Mouse (Mus musculus) adrenal gland, adult 18-20 months (tissue): ENCODE measurements at regions not wholly inside any gene's neighbourhood (a gene's known extent, or its start where the extent isn't known, plus 50 kb on each side); places are given as distances from the start of the nearest gene placed in this dataset.

Source experiments
- DNase-seq, 2 experiments: peaks; one replicate each; pipeline ENCODE4 v3.0.0; 2021 to 2022; ENCODE audit warnings: low spot score in 2 of 2

DNA sequence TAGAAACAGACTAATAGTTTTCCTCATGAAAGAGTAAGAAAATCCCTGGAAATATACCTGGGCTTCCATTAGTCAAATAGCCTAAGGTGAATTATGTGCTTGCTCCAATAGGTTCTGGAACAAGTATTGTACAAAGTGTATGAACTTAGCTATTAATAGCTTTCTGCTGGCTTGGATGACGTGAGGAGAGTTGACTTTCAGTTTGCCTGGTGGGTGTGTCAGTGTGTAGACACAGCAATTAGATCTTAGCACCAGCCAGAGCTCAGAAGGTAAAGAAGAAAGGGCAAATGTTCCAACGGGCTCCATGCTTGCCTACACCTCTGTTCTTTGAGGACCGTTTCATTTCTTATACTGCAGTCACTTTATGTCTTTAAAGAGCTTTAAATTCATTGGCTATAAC, 654.8 kb upstream of the Mef2c start:
- DNase-seq, result no peak

DNA sequence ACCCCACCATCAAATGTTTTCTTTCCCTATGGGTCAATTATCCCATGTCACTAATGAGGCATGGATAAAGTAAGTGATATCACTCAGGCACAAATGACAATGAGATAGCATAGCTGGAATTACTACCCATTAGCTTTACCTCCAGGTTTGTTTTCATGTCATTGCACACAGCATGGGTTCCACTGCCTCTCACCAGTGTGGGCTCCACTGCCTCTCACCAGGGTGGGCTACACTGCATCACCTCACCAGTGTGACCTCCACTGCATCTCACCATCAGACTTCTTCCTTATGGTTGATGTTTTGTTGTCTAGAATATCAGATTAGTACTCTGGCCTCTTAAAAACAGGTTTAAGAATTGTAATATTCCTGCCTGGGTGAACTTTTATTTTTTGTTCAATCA, 634.0 kb upstream of the Mef2c start:
- no peak for DNase-seq

DNA sequence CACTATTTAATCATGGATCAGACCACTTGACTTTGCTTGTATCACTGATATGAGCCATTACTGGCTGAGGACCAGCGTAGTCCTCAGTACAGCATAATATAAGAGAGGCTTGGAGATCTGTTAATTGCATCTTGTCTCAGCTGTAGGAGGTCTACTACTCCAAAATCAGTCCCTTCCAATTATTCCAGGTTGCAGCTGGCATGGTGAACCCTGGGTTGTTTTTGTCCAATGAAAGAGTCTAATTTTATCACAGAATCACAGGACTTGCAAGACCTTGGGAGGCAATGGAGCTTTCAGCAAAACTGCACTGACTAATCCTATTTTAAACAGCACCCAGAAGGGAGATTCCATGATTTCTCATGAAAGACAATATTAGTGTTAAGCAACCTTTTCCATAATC, 629.7 kb upstream of the Mef2c start:
- no peak for DNase-seq

DNA sequence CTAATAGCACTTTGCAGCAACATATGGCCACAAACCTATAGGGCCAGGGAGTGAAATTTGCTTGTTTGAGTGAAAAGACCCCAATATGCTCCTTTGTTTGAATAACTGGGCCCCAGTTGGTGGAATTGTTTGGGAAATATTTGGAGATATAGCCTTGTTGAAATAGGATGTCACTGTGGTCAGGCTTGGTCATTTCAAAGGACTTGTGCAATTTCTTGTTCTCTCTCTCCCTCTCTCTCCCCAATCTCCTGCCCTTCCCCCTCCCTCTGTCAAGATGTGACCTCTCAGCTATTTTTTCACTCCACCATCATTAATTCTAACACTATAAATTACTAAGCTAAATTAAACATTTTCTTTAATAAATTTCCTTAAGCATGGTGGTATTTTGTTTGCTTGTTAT, 620.5 kb upstream of the Mef2c start:
- no peak for DNase-seq

DNA sequence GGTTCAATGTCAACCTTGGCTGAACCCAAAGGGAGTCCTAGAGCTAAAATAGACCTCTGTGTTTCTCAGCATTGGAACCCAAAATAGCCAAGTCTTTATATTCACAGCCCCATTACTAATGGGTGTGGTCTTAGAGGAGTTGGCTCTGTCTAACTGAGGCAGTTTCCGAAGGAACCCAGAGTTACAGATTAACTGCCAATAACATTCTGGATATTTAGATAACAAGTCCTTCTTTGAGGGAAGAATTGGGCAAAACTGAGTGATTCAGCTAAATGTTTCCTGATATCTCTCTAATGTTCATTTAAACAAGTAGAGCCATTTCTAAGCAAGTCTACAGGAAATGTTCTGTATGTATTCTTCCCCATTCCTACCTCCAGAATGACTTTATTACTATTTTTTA, 615.1 kb upstream of the Mef2c start:
- no peak for DNase-seq

DNA sequence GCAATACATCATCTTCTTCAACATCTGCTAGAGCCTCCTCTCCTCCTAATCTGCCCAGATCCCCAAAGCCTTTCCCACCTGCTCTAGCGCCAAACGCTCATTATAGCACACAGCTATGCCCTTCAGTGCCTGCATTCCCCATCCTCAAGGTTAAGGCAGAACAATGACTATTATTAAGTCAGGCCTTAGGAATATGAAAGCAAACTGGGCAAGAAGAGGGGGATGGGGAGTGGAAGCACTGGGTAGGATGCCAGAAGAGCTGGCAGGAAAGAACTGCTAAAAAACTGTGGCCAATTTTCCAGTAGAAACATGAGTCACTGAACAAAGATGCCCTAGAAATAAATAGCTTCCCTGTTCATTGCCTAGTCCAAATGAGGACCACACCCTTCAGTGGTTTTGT, 611.1 kb upstream of the Mef2c start:
- peak in 1 of 2 experiments; percentile 16 for DNase-seq

DNA sequence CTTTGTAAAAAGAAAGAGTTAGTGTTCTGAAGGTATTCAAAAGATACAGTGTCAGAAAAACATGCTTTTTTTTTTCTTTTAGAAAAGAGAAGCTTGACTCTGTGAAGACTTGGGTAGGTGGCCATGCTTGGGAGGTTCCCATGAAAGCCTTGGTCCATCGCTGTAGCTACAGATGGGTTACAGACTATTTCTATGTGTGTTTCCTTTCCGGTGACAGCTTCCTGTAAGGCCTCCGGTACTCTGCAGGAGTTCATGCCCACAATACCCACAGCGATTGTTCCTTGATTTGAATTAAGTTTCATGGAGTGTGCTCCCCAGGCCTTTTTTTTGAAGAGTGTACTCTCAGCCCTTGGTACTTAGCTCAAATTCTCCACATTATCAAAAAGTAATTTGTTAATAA, 604.1 kb upstream of the Mef2c start:
- DNase-seq, result no peak

DNA sequence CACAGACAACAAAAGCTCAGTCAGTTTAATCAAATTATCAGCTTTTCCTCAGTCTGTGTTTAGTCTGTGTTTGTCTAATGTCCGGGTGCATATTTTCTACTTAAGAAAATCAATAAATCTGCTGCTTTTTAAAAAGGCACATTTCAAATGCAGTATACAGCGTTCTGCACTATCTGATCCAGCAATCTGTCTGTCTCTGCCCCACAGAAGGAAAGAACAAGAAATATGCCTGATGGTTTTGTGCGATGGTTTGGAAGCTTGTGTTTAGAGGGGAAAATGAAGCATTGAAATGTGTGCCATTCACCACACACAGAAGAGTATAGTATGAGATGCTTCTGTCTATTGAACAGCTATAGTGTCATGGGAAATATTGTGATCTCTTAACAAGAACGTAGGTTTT, 601.7 kb upstream of the Mef2c start:
- no peak for DNase-seq

DNA sequence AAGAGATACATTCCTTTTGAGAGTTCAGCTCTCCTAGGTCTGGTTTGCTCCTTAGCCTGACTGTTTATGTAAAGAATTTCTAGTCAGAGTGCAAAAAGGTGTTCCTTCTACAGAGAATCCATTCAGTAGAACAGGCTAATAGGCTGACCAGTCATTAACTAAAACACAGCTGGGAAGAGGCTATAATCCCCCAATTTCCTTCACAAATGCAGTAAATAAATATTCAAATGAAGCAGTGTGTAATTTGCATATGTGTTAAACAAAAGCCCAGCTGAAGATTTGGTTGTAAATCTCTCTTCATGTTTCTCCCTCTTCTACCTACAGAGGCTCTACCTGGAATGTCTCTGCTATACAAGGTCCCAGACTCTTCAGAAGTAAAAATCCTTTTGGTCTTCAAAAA, 600.2 kb upstream of the Mef2c start:
- no peak for DNase-seq

DNA sequence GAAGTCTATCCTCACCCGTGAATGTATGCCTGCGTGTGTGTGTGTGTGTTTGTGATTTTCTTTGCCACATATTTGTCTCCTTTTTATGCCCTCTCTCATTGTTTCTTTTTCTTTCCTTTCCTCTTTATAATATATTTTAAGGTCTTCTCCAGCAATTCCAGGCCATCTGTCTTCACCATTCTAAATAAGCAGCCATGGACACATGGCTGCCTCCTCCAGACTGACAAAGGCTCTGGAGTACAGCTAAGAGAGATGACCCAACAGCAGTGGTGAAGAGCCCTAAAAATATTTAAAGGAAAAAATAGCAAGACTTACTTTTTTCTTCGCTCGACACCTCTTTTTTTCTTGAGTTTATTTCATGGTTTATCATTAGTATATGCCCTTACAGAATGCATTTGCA, 596.1 kb upstream of the Mef2c start:
- DNase-seq, result no peak

DNA sequence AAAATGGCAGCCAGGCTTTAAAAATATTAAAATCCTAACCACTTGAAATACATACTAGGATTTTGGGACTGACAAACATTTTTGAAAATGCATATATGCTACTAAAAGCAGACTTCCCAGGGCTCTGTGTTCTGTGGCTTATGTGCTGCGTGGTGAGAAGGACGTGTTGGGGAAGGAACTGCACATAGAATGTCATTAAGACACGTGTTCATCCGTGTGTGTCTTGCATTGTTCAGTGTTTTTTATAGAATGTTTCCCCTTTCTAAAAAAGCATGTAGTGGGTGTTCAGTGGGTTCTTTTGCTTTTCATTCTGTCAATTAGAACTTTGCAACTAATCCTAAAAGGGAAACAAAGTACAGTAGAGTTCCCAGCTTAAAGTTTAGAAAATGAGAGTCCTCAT, 594.7 kb upstream of the Mef2c start:
- DNase-seq, result no peak

DNA sequence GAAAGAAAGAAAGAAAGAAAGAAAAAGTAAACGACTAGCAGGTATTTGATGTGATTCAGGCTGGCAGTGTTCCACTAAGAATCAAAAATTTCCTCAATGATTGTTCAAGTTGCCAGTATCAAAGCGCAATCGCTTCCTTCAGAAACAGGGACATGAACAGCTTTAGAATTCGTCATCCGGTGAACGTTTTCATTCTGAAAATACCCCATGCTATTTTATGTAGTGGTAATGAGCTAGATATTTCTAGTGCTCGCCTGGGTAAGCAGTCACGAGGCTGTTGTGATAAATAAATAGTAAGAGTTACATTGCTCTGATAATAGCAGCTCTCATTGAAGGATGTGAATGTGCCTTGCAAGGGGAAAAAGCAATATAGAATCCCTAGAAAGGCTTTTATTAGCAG, 591.0 kb upstream of the Mef2c start:
- no peak for DNase-seq

DNA sequence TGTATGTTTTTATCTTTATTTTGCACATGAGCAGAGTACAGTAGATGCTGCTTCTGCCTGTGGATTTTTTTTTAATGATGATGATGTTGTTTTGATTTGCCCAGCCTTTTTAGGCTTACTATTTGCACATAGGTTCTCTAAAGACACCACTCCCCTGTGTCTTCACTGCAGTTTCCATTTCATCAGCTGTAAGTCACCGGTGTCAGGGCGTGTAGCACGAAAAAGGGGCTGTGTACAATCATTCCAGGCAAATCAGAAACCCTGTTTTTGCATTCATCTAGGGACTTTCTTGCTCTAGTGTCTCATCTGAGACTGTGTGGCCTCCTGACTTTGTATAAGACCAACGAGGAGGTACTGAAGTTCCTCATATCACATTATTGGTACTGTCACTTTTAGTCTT, 588.6 kb upstream of the Mef2c start:
- DNase-seq, result no peak

DNA sequence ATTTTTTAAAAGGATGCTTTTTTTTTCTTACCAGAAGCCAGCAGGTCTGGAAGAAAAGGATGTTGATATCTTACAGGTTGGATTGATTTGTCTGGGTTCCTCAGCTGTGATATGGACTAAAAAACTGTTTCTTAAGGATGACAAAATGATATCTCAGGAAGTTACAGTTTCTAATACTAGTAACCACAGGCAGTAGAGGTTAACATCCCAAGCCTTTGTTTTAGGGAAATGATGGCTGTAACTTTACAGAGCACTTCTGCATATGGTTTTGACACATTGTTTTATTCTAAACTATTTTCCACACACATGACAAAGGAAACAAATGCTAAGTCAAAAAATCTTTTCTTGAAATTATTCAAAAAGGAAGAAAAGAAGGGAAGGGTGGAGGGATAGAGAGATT, 573.8 kb upstream of the Mef2c start:
- no peak for DNase-seq

DNA sequence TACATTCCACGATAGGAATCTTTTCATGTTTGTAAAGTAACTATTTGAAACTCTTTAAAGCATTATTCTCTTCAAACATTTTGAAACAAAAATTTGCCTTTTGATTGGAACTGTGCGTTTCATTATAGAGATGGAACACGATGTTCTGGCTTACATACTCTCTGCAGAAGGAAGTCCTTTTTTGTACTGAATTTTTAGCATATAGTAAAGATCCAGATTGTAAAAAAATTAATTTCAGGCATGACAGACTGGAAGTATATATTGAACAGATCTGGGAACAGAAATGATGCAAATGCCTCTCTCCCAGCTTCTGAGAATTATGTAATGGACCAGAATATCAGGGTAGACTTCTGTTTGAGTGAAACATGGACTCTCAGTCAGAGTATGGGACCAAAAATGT, 566.0 kb upstream of the Mef2c start:
- no peak for DNase-seq

DNA sequence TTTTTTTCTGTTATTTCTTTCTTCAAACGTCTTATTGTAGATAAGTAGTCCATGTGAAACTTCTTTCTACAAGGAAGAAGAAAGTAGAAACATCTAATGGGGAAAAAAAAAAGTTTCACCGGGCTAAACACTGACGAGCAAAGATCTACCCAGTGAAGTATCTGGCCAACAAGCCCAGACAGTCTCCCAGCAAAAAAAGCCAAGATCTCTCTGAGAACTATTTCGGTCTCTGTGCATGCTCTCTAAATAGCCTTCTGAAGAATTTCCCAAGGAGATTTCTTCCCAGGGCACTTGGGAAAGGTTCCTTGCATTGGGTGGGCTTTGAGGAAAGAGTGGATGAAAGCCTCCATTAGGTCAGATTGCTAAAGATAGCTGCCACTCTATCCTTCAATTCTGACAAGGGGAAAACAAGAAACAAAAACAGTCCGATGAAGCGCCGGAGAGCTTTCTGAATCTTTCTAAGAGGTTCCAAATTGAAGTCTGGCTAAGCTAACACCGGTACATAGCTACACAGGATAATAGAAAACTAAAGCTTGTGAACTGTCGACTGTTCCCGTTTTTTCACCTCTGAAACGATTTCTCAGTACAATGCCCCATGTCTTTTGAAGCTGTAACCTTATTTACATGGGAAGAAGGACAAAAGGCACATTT, 561.0 kb upstream of the Mef2c start:
- no peak for DNase-seq

DNA sequence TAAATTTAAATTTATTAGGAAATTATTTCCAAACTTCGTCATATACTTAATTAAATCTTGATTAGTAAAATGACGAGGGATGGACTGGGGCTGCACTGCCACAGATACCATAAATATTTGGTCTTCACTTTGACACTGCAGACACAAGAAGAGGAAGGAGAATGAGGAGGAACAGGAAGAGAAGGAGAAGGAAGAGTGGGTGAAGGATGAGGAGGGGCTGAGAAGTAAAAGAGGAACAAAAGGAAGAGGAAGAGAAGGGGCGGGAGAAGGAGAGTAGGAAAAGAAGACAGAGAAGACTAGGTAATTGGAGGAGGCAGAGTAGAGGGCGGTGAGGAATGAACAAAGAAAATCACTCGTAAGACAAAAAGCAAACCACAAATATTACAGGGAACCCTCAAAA, 556.9 kb upstream of the Mef2c start:
- DNase-seq, result no peak

DNA sequence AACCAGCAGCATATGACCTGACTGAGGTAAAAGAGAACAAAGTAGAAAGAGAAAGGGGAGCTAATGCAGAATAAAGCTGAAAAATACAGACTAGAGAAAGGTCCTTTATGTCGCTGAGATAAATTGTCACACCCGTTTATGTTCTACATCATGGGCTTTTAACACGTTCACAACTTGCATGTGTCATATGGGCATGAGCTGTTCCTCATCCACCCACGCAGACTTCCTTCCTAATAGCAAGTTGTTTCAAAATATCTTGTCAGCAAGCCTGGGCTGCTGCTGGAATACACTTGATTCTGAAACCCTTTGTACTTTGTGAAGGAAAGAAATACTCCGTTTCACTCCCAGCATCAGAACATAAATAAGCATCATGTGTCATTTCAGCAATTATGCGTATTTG, 554.3 kb upstream of the Mef2c start:
- DNase-seq, result no peak

DNA sequence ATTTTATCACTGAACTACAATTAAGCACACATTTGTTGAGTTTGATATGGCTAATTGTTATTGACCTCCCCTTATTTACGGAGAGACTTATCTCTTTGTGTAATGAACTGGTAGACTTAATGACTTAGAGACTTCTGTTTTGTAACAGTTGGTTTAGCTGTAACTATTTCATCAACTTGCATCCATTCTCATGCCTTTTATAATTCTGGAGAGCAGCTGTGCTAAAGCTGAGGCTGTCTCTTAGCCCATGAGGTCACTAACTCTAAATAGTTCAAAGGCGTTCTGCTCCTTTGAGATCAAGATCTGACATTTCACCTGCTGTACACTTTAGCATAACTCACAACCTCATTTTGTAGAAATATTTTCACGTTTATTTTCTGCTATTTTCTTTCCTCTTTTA, 541.5 kb upstream of the Mef2c start:
- DNase-seq, result no peak

DNA sequence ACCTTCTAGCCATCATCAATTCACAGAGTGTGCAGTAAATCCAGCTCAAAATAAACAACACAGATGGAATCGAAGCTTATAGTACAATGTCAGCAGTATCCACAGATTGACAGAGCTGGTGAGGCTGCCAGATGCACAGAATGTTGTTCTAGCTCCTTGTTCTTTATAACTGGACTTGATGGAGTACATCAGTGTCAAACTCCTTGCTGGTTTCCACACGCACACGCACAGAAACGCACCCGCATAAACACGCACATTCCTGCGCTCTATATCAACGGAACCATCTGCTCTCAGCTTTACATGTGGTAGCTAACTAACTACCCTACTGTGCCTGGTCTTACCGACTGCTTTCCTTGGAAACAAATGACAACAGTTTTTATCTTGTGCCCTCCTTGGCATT, 532.1 kb upstream of the Mef2c start:
- DNase-seq, result no peak

DNA sequence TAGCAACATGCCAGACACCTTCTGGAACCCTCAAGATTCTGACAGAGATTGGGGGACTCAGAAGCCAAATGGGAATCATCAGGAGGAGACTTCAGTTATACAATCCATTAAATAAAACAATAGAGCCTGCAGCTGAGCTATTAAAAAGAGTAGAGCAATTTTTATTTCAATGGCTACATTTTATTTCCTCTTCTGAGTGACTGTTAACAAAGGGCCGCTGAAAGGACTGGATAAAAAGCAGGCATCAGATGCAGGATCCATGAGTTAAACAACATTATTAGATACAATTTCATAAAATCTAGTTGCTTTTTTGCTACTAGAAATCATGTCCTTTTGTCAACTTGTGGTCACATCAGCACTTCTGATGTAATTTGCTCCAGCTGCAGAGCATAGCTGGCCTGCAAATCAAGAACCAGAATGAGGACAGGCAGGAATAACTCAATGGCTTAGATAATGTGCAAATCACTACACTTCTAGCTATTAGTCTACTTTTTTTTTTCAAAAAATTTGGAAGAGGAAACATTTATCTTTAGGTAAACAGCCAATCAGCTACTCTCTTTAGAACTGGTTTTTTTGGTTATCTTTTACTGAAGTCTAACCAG, 529.5 kb upstream of the Mef2c start:
- DNase-seq, result no peak

DNA sequence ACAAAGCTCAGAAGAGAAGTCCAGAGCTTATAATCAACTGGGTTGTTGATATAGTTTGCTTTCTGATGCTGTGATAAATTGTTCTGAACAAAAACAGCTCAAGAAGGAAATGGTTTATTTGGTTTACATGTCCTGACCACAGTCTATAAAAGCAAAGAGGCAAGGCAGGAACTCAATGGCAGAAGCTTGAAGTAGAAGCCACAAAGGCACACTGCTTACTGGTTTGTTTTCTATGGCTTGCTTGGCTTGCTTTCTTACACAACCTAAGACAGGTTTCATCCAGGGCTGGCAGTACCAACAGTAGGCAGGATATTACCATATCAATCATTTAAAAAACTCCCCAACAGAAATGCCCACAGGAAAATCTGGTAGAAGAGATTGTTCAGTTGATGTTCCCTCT, 502.7 kb upstream of the Mef2c start:
- DNase-seq, result no peak

DNA sequence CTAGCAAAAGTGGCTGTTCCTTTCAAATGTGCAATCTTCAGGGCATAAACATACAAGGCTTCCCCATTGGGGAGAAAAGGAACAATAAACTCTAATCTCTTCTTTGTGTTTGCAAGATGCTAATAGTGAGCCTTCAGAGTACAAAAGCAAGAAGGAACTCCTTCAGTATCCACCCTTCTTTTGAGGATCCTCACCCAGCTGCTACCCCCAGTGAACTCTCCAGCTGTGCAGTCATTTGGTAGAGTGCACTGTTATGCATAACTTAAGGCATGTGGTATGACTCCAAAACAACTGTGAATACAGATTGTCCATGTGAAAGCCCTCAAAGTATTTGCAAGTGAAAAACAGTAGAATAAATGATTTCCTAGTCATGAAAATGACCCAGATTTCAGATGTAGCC, 487.1 kb upstream of the Mef2c start:
- DNase-seq, result no peak

DNA sequence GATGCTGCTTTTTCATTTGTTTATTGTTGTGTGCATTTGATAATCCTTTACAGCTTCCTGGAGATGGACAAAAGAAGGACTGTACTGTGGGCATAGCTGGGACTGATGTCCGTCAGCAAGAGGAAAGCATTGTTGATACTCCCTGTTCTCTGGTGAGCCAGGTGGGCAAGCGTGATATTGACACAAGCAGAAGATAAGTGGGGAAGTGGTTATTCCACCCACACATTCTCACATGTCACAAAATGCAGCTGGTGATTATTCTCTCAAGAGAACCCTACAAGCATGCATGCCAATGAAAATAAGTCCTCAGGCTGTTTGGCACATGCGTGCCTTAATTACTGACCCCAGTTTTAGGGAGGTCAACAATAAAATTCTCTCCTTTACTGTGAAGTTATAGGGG, 483.0 kb upstream of the Mef2c start:
- no peak for DNase-seq
